Mouse (Mus musculus) gonadal fat pad, adult 2 months (tissue): ENCODE measurements around the gene Xiap. TPM values are rescaled to one million over a fixed set of nuclear protein-coding genes. Genes with fewer than 3 reads are reported as not detected.
"Not testable (repeated sequence)": the region's sequence is repeated elsewhere in the genome, so short reads cannot be mapped to it uniquely, and the experiment has no call there.

Source experiments
- DNase-seq: peaks from one replicate; pipeline ENCODE4 v3.0.0-alpha.2; 2012; ENCODE audit warnings: low read depth
- polyA plus RNA-seq: library from polyadenylated mRNA; depleted of rRNA; stranded (reverse); fragments of >200 nt; gene quantifications from 2 replicates; pipeline ENCODE4 v1.2.3, GENCODE M21; 2012; rRNA removed

Xiap gene
- polyA plus RNA-seq = 9.2 and 10.3 TPM in 2 replicates

DNA sequence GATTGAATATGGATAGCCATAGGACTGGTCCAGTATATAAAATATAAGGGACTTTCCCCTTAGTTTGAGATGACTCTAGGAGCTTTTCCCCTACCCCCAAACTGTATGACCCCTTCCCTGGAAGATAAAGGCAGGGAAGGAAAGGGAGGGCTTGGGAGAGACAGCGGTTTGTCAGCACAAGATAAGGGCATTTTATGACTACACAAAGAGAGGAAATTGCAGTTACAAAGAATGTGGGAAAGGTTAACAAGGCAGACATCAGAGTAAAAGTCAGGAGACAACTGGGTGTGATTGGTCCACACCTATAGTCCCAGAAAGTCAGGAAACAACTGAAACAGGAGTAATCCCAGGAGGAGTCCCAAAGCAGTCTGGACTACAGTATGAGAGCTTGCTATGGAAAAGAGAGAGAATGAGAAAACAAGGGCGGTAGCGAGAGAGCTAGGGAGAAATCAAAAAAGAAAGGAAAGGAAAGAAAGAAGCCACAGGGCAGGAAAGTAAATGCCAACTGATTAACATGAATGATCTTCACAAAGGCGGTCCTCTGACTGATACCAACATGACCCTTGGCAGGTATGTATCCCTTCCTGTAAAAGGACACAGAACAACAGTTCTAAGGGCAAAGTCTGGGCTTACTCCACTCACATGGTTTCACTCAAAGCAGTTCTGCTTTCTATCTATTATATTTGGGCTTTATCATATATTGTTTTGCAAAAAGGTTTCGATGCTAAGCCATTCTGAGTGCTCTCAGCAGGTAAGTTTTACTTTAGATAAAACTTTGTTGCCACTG lies at the start of gene Xiap:
Xiap (plus strand) TSS at position 398 of the 787 bp plus-strand sequence.
- no peak for DNase-seq

DNA sequence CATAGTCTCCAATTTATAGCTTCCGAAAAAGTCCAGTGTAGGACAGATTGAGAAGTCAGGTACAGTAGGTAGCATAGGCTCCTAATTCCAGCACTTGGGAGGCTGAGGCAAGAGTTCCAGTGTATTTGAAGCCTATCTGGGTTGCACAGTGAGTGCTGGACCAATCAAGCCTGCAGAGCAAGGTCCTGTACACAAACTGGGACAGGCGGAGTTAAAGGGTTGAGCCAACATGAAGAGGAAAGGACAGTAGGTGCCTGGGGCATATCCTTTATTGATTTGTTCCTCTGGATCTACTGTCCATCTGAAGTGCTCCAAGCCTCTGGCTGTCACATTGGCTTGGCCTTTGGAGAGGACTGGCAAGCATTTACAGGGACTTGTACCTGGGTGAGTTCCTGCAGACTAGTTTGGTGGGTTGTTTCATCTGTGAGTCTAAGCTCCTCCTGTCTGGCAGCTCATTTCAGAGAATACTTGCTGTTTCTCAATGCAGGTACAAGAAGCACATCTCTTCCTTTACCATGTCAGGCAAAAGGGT lies 46.7 kb upstream of the Xiap start:
- DNase-seq = peak; percentile 83

DNA sequence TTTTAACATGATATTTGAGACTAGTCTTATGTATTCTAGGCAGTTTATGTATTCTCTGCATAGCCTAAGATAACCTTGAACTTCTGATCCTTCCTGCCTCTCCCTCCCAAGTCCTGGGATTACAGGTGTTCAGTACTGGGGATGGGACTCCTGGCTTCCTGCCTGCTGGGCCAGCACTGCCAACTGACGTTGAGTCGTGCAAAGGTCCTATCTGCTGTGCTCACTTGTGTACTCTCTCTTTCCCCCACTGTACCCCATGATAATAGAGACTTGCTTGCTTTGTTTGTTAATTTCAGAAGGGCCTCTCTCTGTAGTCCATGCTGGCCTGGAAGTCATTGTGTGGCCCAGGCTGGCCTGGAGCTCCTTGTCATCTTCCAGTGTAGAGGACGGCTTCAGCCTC lies 45.7 kb upstream of the Xiap start:
- no peak for DNase-seq

DNA sequence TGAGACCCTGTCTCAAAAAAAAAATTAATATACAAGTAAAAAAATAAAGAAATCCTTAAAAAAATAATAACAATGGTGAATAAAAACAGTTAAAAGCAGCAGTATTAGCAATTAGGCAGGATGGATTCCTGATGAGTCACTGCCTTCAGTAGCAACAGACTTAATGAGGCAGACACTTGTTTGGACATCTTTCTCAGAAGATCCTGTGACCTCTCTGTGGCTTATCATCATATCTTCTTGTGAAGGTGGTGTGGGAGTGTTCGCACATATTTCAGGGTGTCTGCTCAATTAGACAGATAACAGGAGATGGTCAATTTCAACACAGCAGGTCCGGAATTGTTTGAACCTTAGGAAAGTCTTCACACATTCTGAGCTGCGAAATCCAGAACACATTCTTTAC lies 45.0 kb upstream of the Xiap start:
- no peak for DNase-seq

DNA sequence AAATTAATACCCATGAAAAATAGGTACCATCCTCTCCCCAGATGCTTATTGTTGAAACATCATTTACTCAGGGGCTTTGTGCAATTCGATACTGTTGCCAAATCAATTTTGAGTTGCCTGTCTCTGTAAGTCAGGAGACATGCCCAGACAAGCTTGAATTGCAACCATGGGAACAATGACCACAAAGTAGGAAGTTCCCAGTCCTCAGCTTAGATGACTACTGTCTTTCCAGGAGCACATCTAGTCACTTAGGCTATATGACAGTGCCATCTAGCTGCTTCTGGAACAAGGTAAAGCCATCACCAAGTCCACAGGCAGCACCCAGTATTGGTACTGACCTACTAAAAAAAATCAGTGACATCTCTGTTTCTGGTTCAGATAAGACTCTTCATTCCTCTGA lies 41.4 kb upstream of the Xiap start:
- DNase-seq = no peak

DNA sequence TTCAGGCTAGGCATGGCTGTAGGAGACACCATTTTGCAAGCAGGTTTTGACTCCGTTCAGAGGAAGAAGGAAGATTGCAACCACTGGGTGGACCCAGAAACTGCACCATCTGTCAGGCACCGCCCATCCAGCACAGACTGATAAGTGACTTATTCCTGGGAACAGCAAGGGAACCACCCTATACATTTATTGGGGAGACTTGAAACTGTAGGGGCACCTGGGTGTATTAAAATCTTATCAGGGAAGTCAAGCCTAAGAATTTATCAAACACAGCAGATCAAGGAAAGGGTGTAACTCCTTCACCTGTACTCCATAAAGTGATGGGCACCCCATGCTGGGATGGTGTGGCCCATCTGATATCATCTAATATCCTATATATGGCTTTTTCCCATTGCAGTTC lies 40.0 kb upstream of the Xiap start:
- DNase-seq = no peak

DNA sequence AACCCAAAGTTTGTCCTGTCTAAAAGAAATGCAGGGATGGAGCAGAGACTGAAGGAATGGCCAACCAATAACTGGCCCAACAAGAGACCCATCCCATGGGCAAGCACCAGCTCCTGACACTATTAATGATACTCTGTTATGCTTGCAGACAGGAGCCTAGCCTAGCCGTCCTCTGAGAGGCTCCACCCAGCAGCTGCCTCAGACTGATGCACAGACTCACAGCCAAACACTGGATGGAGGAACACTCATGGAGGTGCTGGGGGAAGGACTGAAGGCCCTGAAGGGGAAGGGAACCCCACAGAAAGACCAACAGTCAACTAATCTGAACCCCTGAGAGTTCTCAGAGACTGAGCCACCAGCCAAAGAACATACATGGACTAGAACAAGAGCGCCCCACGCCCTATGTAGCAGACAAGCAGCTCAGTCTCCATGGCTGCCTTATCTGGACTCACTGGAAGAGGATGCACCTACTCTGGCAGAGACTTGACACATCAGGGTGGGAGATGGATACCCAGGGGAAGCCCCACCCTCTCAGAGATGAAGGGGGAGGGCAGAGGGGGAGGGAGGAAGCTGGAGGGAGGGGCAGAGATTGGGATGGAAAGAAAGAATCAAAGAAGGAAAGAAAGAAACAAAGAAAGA lies 33.6 kb upstream of the Xiap start:
- DNase-seq = not testable (repeated sequence)

DNA sequence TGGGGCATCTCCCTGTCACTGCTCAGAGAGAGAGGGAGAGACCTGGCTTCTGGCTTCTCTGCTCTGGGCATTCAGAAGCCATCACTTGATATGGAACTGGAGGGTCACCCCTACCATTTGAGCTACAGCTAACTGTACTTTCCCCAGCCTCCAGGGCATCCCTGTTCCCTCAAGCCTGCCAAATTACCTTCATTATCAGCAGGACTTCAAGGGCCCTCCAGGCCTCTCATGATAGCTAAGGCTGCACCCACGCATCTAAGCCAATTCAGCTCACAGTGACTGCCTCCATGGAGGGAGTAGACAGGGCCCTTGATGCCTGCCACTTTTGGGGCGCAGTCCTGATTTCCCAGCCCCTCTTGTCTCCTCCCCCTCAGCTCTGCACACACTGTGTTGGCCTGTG lies 32.5 kb upstream of the Xiap start:
- DNase-seq = not testable (repeated sequence)

DNA sequence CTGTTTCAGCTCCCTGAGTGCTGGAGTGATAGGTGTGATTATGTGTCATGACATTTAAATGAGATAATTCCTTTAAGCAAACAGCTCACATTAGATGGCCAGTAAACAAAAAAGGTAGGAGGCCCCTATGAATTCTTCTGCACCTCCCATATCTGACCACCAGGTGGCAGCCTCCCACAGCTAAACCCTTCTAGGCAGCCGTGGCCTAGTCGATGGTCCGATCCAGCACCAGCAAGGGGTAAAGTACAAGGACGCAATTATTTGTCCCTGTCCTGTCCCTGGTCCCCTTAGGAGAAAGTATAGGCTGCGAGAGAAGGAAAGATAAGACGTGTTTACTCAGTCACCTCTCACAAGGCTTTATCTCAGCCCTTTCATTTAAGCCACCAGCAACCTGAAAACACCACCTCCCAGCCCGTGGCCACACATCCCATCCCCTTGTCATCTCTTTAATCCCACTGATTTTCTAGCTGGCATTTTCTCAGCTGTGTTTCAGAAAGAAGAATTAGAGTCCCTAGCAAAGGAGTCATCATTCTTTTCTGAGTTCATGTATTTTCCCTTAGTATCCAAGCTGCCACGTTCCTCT lies 26.3 kb upstream of the Xiap start:
- no peak for DNase-seq

DNA sequence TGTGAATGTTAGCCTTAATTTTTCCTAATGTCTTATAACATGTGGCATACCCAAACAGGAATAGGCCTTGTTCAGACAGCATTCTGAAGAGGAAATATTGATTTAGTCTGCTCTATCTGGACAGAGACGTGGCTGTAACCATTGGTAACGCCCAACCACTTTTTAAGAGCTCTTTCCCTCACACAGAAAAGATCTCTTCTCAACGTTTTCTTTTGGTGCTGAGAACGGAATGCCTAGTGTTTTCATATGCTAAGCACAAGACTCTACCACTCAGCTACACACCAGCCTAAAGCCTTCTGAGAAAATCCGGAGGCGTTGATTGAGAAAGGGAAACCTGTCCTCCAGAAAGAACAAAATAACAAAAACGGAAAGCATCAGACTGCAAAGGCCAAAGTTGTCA lies 25.6 kb upstream of the Xiap start:
- DNase-seq = no peak

DNA sequence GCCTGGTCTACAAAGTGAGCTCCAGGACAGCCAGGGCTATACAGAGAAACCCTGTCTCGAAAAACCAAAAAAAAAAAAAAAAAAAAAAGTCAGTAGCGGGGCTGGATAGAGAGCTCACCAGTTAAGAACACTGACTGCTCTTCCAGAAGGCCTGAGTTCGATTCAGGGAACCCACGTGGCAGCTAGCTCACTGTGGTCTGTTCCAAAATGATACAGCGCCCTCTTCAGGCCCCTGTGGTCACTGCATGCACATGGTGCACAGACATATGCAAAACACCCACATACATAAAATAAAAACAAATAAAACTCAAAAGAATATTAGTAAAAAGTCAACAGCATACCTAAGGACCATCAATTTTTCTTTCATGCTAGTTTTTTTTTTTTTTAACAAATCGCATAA lies 20.0 kb upstream of the Xiap start:
- DNase-seq = no peak

DNA sequence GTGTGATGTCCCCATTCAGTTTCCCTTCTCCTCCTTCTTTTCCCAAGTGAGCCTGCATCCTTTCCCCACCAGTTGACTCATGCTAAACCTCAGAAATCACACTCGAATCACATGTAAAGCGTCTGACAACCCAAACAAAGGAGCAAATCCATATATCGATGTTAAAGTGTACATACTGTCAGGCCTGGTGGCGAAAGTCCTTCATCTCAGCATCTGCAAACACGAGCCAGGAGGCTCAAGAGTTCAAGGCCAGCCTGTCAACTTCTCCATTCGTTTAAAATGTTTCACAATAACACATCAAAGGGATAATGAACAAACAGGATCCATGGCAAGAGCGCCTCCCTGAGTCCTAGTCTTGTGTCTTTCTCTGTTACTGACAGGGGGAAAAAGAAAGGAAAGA lies 14.5 kb upstream of the Xiap start:
- no peak for DNase-seq

DNA sequence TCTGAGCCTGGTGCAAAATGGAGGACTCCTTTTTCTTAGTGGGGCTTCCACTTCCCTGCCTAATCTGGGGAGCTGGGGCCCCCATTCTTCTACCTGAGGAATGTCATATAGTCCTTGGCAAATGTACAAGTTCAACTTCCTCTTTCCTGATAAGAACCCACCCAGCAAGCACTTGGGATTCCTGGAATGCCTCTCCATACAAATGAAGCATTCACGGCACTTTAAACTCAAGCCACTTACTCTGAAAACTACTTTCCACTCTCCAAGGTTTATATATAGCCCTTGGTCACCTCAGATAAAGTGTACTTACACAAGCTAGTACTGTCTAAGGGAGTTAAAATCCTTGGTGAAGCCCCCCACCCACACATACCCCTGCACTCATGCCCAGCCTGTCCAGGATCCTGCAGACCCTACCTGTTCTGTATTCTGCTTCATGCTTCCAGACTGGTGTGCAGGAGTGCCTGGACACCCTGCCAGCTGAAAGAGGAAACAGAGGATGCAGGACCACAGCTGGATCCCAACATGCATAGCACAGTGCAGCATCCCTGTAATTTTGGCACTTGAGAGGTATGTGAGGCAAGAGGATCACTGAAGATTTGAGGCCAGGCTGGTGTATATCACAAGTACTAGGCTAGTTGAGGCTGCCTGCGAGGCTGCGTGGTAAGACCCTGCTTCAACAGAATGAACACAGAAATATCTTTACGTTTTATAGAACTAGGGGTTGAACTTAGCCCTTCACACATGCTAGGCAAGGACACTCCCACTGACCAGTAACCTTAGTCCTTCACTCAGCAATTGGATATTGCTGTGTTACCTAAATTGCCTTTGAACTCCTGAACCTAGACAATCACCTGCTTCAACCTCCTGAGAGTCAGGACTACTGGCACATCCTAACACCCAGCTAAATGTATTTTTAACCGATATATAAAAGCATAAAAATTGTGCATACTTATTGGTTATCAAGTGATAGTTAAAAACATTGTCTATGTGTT lies 8.5 kb upstream of the Xiap start:
- no peak for DNase-seq

DNA sequence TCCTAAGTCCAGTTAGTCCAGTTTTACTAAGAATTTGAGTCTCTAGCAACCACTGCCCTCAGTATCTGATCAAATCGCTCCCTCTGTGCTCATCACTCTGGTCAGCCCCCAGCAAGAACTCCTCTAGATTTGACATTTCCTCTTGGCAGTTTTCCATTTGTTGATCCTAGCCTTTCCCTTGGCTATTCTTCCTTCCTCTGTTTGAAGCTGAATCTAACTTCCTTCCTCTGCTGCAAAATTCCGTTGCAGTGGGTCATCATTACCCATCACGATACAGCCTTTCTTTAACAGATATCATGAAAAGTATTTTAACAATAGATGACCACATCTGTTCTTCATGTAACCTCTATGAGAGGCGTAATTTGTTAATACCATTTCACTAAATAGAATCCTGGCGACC lies 2.5 kb upstream of the Xiap start:
- no peak for DNase-seq

DNA sequence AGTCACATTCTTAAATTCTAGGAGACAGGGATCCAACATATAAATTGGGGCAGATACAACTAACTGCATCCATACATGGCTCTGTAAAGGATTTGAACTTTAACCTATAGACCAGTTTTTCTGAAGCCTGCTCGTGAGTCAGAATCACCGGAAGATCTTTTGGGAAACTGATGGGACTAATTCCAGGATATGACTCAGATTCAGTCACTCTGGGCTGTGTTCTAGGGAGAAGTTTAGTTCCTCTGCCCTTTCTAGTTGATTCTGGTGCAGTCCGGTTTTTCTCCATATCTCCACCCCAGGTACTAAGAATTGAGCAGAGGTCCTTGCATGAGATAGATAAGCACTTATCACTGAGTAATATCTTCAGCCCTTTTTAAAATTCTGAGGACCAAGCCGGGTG lies 1.6 kb upstream of the Xiap start:
- no peak for DNase-seq

DNA sequence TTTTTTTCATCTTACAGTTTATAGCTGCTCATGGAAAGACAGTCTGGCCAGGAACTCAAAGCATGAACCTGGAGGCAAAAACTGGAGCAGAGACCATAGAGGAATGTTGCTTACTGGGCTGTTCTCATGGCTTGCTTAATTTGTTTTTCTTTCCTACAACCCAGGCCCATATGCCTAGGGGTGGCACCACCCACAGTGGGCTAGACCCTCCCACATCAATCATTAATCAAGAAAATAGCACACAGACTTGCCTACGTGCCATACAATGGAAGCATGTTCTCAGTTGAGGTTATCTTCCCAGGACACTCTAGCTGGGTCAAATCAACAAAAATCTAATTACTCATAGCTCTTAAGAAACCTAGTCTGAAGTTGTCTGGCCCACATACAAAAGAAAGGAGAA lies 4.1 kb downstream of the Xiap start:
- no peak for DNase-seq

DNA sequence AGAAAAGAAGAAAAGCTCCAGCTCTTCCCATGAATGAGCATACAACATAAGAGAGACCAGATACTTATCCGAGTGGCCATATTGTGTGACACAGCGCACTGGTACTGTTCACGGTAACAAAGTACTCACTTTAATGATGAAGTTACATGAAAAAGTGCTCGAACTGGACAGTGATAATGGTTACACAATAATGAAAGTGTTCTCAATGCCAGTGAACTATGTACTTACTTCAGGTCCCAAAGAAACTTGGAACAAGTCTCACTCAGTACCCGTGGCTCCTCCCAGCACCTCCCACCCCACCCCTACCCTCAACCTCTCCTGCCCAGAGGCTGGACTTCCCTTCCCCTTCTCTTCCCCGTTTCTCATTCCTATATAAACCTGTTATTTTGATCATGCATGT lies 5.6 kb downstream of the Xiap start:
- DNase-seq = no peak

DNA sequence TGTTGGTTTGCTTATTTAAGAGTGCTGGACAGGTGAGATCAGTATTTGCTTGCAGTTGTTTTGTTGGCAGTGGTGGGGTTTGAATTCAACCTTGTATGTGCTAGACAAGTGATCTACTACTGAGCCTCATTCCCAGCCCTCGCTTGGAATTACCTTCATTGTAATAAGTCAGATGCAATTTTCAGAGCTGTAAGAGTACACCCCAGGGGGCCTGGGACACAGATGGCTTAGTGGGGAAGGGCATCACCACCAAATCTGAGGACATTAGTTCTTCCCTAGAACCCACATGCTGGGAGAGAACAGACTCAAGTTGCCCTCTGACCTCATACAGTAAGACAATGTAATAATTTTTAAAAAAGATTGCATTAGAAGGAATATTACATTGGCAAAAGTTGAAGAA lies 7.3 kb downstream of the Xiap start:
- DNase-seq = no peak

DNA sequence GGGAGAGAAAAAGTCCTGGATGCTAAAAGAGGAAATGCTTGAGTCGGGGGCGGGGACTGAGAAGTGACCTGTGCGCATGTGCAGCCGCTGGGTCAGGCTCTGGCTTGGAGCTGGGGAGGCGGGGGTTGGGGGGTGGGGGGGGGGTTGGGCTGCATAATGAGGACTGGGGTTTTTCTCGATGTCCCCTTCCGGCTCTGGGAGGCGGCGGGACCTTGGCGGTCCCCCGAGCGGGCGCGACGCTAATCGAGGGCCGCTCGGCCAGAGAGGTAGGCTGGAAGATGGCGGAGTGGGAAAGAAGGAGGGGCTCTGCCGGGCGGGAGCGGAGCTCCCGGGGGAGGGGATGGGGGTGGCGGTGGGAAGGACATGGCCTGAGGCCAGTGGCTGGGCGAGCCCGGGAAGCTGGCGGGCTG lies 8.3 kb downstream of the Xiap start:
- no peak for DNase-seq

DNA sequence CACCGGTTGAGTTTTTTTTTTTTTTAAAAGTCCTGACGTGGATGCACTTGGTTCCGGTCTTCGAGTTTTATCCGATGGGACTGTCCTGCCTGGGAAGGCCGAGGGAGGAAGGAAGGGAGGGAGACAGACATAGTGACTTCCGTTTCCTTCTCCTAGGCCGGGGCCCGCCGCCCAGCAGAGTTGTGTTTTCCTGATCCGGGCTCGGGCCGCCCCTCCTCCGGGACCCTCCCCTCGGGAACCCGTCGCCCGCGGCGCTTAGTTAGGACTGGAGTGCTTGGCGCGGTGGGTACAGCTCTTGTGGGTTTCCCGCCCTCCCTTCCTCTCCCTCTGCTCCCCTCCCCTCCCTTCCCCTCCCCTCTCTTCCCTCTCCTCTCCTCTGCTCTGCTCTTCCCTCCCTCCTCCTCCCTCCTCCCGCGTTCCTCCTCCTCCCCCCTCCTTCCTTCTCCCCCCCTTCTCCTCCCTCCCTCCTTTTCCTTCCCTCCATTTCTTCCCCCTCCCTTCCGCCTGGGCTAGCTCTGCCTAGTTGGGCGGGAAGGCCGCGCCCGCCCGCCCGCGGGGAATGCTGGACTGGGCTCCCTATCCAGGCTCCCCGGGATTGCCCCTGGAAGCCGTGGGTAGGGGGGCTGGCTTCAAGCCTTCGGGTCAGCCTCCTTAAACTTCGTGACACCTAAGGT lies 8.9 kb downstream of the Xiap start:
- DNase-seq = no peak

DNA sequence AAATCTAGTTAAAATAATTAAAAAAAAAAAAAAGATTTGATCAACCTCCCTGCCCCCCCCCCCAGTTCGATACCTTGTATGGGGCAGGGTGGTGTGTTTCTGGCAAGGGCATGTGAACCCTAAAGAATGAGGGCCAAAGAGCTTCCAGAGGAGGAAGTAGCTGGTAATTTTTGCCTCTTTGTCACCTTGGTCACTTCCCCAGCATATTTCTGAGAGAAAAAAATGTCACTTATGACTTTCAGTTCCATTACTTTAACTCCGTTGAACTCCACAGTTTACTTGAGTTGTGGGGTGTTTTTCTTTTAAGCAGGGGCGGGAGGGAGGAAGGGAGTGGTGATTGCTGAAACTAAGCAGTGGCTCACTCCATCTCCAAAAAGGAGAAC lies 9.4 kb downstream of the Xiap start:
- no peak for DNase-seq
